Mouse (Mus musculus): ENCODE data around the gene Degs1.

DNA sequence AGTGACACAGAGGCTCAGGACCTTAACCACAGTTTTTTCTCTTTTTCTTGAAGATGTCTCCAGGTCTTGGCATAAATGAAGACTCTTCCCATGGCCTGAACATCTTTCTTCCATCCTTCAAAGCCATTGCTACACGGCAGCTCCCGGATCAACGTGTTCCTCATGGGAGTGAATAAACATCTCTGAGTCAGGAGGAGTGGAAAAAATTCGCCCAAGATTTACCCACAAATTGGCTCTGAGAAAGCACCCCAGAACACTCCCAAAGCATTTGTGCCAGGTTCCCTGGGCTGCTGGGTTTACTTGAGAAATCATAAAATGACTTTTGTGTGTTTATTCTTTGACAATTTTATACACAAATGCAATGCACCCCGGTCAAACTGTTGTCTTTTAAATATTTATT is 20.3 kb upstream of the Degs1 start:
- TF ChIP-seq CTCF (IDR thresholded peaks at IDR 0.05; ENCODE audit: borderline replicate concordance, extremely low read depth, insufficient read depth, insufficient read length) (no peak), POLR2A (IDR thresholded peaks at IDR 0.05; ENCODE audit: borderline replicate concordance, extremely low read depth, insufficient read depth, insufficient read length, poor library complexity, severe bottlenecking) (no peak)

Data from brain, embryonic 14.5 days (tissue).